Mouse (Mus musculus): ENCODE results near the gene Hist1h4b. TPM values are rescaled to one million over a fixed set of nuclear protein-coding genes. Genes with fewer than 3 reads are reported as not detected.
"Not testable (repeated sequence)": the region's sequence is repeated elsewhere in the genome, so short reads cannot be mapped to it uniquely, and the experiment has no call there.

Gene Hist1h4b
- polyA plus RNA-seq, 1 experiment from 2014 or later = 0.63 TPM

DNA sequence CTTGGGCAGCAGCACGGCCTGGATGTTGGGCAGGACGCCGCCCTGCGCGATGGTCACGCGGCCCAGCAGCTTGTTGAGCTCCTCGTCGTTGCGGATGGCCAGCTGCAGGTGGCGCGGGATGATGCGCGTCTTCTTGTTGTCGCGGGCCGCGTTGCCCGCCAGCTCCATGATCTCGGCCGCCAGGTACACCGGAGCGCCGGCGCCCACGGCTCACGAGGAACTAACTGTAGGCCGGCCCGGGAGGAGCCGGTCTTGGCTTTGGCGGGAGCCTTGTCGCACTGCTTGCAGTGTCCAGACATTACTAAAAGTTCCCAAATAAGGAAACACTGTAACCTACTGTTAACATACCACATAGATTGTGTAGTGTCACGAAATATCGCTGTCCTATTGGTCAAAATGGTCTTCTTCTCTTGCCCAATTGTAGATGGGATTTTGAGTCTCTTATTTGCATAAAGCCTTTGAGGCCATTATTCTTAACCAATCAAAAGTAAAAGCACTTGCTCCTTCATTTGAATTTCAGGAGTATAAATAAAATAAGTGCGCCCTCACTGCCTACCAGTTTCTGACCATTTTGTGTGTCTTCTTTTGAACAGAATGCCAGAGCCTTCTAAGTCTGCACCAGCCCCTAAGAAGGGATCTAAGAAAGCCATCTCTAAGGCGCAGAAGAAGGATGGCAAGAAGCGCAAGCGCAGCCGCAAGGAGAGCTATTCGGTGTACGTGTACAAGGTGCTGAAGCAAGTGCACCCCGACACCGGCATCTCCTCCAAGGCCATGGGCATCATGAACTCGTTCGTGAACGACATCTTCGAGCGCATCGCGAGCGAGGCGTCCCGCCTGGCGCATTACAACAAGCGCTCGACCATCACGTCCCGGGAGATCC, 10.4 kb upstream of the Hist1h4b start, which contains the start of gene Hist1h2bb:
Gene Hist1h2bb, plus strand, starts transcription at position 534 of the 880 bp plus-strand sequence.
- not testable (repeated sequence) for H3K9me3 ChIP-seq (ENCODE audit: control insufficient read depth, low read length); H3K36me3 ChIP-seq (ENCODE audit: control insufficient read depth, insufficient read depth, low read length); H3K27me3 ChIP-seq (ENCODE audit: control insufficient read depth, insufficient read depth, low read length)
- Histone ChIP-seq H3K4me1 (ENCODE audit: control insufficient read depth in 2 of 2, insufficient read depth in 2 of 2, low read length in 2 of 2) (peaks cover 0 to 25% of the 10 kb centered on the region in 2 experiments; a peak in 2 of 4 replicates), H3K4me3 (ENCODE audit: control insufficient read depth in 1 of 2, insufficient read depth in 1 of 2, low read depth in 1 of 2, low read length in 2 of 2) (peak within 1 kb of the TSS; percentile 38 to 60), H3K4me2 (ENCODE audit: low read length) (peak within 1 kb of the TSS; percentile 77), H3K9ac (ENCODE audit: low read length) (peak within 1 kb of the TSS; percentile 81), H3K27ac (replicated peaks in 1 of 2; ENCODE audit: control insufficient read depth in 1 of 2, insufficient read depth in 1 of 2, low read depth in 2 of 2, low read length in 2 of 2) (peak within 1 kb of the TSS; percentile 99 to 100)
- ATAC-seq (ENCODE audit: insufficient number of reproducible peaks, insufficient read depth, low FRiP score, low read depth) = peak; percentile 87
- under 1% methylated on average over 39 of the region's 58 CpGs for WGBS

DNA sequence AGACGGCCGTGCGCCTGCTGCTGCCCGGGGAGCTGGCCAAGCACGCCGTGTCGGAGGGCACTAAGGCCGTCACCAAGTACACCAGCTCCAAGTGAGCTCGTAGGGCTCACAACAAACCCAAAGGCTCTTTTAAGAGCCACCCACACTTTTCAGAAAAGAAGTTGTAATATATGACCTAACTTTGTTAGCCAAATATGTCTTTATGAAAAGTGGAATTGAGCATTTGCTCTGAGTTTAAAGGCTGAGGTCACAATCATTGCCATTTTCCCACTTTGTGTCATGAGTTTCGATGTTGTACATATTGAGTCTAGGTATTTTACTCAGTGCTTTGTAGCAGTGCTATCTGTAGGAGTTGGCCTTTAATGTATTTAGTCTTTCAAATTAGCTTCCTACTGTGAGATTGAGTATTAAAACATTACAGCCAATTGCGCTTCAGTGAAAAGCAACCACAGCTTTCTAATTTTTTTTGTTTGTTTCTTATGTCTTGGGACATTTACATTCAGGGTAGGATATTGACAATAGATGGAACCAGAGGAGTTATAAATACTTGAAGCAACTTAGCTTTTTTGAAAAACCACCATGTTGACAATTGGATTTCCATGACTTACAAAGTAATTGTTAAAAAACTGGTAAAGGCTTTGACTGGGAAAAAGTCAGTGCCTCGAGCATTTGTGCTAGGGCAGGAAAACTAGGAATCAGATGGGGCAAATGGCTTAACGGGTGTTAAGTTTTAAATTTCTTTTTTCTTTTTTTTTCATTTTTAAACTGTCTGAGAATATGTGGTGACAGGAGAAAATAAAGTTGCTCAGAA, 9.5 kb upstream of the Hist1h4b start:
- Histone ChIP-seq H3K9me3 (ENCODE audit: control insufficient read depth, low read length) (no peaks in the 10 kb centered on the region), H3K27ac (replicated peaks in 1 of 2; ENCODE audit: control insufficient read depth in 1 of 2, insufficient read depth in 1 of 2, low read depth in 2 of 2, low read length in 2 of 2) (peak overlapping the region; percentile 92 to 99), H3K27me3 (ENCODE audit: control insufficient read depth, insufficient read depth, low read length) (no peaks in the 10 kb centered on the region), H3K4me1 (ENCODE audit: control insufficient read depth in 2 of 2, insufficient read depth in 2 of 2, low read length in 2 of 2) (peaks cover 0 to 24% of the 10 kb centered on the region in 2 experiments; a peak in 2 of 4 replicates), H3K4me2 (ENCODE audit: low read length) (peak overlapping the region; percentile 77), H3K36me3 (ENCODE audit: control insufficient read depth, insufficient read depth, low read length) (no peaks in the 10 kb centered on the region), H3K4me3 (ENCODE audit: control insufficient read depth in 1 of 2, insufficient read depth in 1 of 2, low read depth in 1 of 2, low read length in 2 of 2) (peak overlapping the region; percentile 32 to 38), H3K9ac (ENCODE audit: low read length) (peak overlapping the region; percentile 67)
- no peak for ATAC-seq (ENCODE audit: insufficient number of reproducible peaks, insufficient read depth, low FRiP score, low read depth)
- WGBS = 7% methylated on average over 11 of the region's 13 CpGs

DNA sequence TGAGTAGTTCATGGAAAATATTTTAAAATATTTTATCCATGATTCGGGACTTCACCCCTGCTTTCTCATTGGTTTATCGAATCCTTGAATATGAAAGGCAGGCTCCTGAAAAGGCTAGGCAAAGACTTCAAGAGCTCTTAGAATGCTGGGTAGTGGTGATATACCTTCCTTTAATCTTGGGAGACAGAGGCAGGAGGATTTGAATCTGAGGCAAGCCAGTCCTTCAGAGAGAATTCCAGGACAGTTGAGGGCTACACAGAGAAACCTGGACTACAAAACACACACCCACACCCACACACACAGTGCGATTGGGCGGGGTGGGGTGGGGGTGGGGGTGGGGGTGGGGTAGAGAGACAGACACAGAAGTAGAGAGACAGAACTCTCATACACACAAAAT, 8.9 kb upstream of the Hist1h4b start:
- no peaks in the 10 kb centered on the region for H3K27me3 ChIP-seq (ENCODE audit: control insufficient read depth, insufficient read depth, low read length)
- no peak for ATAC-seq (ENCODE audit: insufficient number of reproducible peaks, insufficient read depth, low FRiP score, low read depth)
- H3K4me2 ChIP-seq (ENCODE audit: low read length) = peak overlapping the region; percentile 77
- H3K27ac ChIP-seq (replicated peaks in 1 of 2; ENCODE audit: control insufficient read depth in 1 of 2, insufficient read depth in 1 of 2, low read depth in 2 of 2, low read length in 2 of 2) = peak overlapping the region; percentile 49 to 99; a peak in 3 of 4 replicates
- no peaks in the 10 kb centered on the region for H3K9me3 ChIP-seq (ENCODE audit: control insufficient read depth, low read length)
- no peaks in the 10 kb centered on the region for H3K36me3 ChIP-seq (ENCODE audit: control insufficient read depth, insufficient read depth, low read length)
- peak overlapping the region; percentile 67 for H3K9ac ChIP-seq (ENCODE audit: low read length)
- WGBS = 8% methylated on average over 4 of the region's 4 CpGs
- H3K4me1 ChIP-seq (ENCODE audit: control insufficient read depth in 2 of 2, insufficient read depth in 2 of 2, low read length in 2 of 2) = peaks cover 0 to 27% of the 10 kb centered on the region in 2 experiments; a peak in 2 of 4 replicates
- no peak overlapping the region; a peak in 1 of 4 replicates for H3K4me3 ChIP-seq (ENCODE audit: control insufficient read depth in 1 of 2, insufficient read depth in 1 of 2, low read depth in 1 of 2, low read length in 2 of 2)

DNA sequence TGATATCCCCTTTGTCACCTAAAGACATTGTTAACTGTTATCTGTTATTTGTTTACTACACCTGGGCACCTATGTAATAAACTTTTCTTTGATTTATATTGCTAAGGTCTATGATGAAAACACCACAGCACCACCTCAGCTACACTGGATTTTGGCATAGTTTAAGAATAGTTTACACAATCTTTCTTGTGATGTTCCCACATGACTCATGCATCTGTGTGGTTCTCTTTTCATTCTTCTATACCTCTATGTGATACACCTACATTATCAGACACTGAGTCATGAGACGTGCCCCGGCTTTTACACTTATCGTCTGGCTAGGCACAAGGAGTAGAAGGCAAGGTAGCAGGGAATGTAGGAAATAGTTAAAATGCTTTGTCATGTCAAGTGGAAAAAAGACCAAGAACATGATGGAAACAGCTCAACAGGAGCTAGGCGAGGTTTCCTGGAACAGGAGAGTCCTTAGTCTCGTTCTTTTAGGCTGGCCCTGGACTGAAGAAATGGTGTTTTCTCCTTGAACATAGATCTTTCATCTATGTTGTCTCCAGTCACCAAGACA, 7.2 kb upstream of the Hist1h4b start:
- Histone ChIP-seq H3K9ac (ENCODE audit: low read length) (no peak overlapping the region), H3K27ac (replicated peaks in 1 of 2; ENCODE audit: control insufficient read depth in 1 of 2, insufficient read depth in 1 of 2, low read depth in 2 of 2, low read length in 2 of 2) (peak overlapping the region in 1 of 2 experiments; percentile 17; a peak in 1 of 4 replicates), H3K9me3 (ENCODE audit: control insufficient read depth, low read length) (no peaks in the 10 kb centered on the region), H3K4me3 (ENCODE audit: control insufficient read depth in 1 of 2, insufficient read depth in 1 of 2, low read depth in 1 of 2, low read length in 2 of 2) (no peak overlapping the region), H3K4me1 (ENCODE audit: control insufficient read depth in 2 of 2, insufficient read depth in 2 of 2, low read length in 2 of 2) (peaks cover 0 to 21% of the 10 kb centered on the region in 2 experiments; a peak in 2 of 4 replicates), H3K4me2 (ENCODE audit: low read length) (no peak overlapping the region), H3K36me3 (ENCODE audit: control insufficient read depth, insufficient read depth, low read length) (no peaks in the 10 kb centered on the region), H3K27me3 (ENCODE audit: control insufficient read depth, insufficient read depth, low read length) (no peaks in the 10 kb centered on the region)
- ATAC-seq (ENCODE audit: insufficient number of reproducible peaks, insufficient read depth, low FRiP score, low read depth) = no peak
- 88% methylated on average over 5 of the region's 5 CpGs for WGBS

DNA sequence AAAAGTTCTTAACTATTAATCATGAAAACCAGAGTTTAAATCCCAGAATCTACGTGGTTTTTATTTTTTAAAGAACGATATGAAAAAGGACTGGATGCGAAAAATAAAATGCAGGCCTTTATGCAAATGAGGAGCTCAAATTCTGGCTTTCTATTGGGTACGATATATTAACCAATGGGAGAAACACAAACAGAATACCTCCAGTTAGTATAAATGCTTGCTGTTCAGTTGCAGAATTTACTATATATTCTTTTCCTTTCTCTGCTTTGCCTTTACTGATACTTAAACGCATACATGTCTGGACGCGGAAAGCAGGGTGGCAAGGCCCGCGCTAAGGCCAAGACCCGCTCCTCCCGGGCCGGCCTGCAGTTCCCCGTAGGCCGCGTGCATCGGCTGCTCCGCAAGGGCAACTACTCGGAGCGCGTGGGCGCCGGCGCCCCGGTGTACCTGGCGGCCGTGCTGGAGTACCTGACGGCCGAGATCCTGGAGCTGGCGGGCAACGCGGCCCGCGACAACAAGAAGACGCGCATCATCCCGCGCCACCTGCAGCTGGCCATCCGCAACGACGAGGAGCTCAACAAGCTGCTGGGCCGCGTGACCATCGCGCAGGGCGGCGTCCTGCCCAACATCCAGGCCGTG, 5.9 kb upstream of the Hist1h4b start, which contains the start of gene Hist1h2ab:
Gene Hist1h2ab, plus strand, starts transcription at position 288 of the 639 bp plus-strand sequence.
- Histone ChIP-seq H3K27ac (replicated peaks in 1 of 2; ENCODE audit: control insufficient read depth in 1 of 2, insufficient read depth in 1 of 2, low read depth in 2 of 2, low read length in 2 of 2) (peak within 1 kb of the TSS; percentile 93 to 94), H3K9ac (ENCODE audit: low read length) (peak within 1 kb of the TSS; percentile 73), H3K4me1 (ENCODE audit: control insufficient read depth in 2 of 2, insufficient read depth in 2 of 2, low read length in 2 of 2) (peaks cover 0 to 21% of the 10 kb centered on the region in 2 experiments; a peak in 2 of 4 replicates), H3K4me2 (ENCODE audit: low read length) (peak within 1 kb of the TSS; percentile 70), H3K4me3 (ENCODE audit: control insufficient read depth in 1 of 2, insufficient read depth in 1 of 2, low read depth in 1 of 2, low read length in 2 of 2) (peak within 1 kb of the TSS; percentile 41 to 51)
- ATAC-seq (ENCODE audit: insufficient number of reproducible peaks, insufficient read depth, low FRiP score, low read depth) = 0 out of 2 replicates have a peak, but pooled peaks have one; percentile 20
- not testable (repeated sequence) for H3K27me3 ChIP-seq (ENCODE audit: control insufficient read depth, insufficient read depth, low read length); H3K36me3 ChIP-seq (ENCODE audit: control insufficient read depth, insufficient read depth, low read length); H3K9me3 ChIP-seq (ENCODE audit: control insufficient read depth, low read length)
- under 1% methylated on average over 29 of the region's 47 CpGs for WGBS

DNA sequence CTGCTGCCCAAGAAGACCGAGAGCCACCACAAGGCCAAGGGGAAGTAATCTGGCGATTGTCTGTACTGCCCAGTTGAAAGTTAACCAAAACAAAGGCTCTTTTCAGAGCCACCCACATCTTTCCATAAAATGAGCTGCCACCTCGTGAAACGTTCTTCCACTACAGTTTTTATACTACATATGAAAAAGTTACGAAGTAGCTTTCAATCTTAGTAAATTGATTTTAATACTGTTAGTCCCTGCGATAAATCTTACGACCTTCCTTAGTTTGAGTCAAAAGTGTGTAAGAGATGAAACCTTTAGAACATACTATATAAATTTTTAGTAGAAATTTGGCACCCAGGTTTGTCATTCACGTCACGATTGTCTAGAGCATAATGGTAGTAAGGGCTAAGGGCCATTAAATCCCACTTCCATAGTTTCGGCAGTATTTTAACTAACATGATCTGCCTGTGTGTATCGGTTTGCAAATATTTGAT, 5.3 kb upstream of the Hist1h4b start:
- peaks cover 0 to 21% of the 10 kb centered on the region in 2 experiments; a peak in 2 of 4 replicates for H3K4me1 ChIP-seq (ENCODE audit: control insufficient read depth in 2 of 2, insufficient read depth in 2 of 2, low read length in 2 of 2)
- no peaks in the 10 kb centered on the region for H3K9me3 ChIP-seq (ENCODE audit: control insufficient read depth, low read length)
- H3K4me2 ChIP-seq (ENCODE audit: low read length) = peak overlapping the region; percentile 70
- no peaks in the 10 kb centered on the region for H3K27me3 ChIP-seq (ENCODE audit: control insufficient read depth, insufficient read depth, low read length)
- H3K36me3 ChIP-seq (ENCODE audit: control insufficient read depth, insufficient read depth, low read length) = no peaks in the 10 kb centered on the region
- H3K27ac ChIP-seq (replicated peaks in 1 of 2; ENCODE audit: control insufficient read depth in 1 of 2, insufficient read depth in 1 of 2, low read depth in 2 of 2, low read length in 2 of 2) = peak overlapping the region; percentile 93 to 94
- H3K9ac ChIP-seq (ENCODE audit: low read length) = peak overlapping the region; percentile 73
- 3% methylated on average over 11 of the region's 11 CpGs for WGBS
- peak overlapping the region; percentile 41 to 51 for H3K4me3 ChIP-seq (ENCODE audit: control insufficient read depth in 1 of 2, insufficient read depth in 1 of 2, low read depth in 1 of 2, low read length in 2 of 2)
- ATAC-seq (ENCODE audit: insufficient number of reproducible peaks, insufficient read depth, low FRiP score, low read depth) = no peak

Measured in heart, embryonic 14.5 days (tissue).